Mouse (Mus musculus): ENCODE data around the gene Cyfip2. TPM values are rescaled to one million over a fixed set of nuclear protein-coding genes. Genes with fewer than 3 reads are reported as not detected.
A peak's percentile ranks its signal among the peaks of the same experiment; 100 is the strongest.

Gene Cyfip2
- polyA plus RNA-seq, 1 experiment from 2014 or later: 65.1 TPM

GRCm38 (mm10) chr11:46216669-46217068, 96.0 kb downstream of the Cyfip2 start:
- Histone ChIP-seq H3K36me3 (peaks cover 19% of the 10 kb centered on the region), H3K4me2 (replicated peaks) (no peak overlapping the region), H3K4me3 (no peak overlapping the region), H3K9ac (no peak overlapping the region), H3K27ac (no peak overlapping the region), H3K9me3 (replicated peaks) (no peaks in the 10 kb centered on the region), H3K27me3 (no peaks in the 10 kb centered on the region), H3K4me1 (peaks cover 39% of the 10 kb centered on the region)
- no peak for ATAC-seq (ENCODE audit: low FRiP score)
- WGBS: 79% methylated on average over 7 of the region's 7 CpGs

DNA sequence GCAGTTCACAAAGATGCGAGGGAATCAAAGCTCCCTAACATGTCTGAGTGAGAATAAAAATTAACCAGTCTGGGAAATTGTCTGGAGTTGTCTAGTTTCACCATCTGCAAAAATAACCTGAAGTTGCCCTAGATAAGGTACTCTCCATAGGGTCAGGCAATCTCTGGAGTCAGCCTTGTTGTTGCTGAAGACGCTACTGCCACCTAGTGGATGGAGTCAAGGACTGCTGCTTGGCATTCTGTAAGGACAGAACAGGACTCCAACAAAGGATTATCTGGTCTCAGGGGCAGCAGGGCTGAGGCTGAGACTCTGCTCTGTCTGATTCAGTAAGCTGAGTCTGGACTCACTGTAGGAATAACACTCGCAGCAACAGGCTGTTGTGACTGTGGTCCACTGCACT, 97.3 kb downstream of the Cyfip2 start:
- H3K27ac ChIP-seq: 0 out of 2 replicates have a peak overlapping the region, but pooled peaks have one; percentile 3

DNA sequence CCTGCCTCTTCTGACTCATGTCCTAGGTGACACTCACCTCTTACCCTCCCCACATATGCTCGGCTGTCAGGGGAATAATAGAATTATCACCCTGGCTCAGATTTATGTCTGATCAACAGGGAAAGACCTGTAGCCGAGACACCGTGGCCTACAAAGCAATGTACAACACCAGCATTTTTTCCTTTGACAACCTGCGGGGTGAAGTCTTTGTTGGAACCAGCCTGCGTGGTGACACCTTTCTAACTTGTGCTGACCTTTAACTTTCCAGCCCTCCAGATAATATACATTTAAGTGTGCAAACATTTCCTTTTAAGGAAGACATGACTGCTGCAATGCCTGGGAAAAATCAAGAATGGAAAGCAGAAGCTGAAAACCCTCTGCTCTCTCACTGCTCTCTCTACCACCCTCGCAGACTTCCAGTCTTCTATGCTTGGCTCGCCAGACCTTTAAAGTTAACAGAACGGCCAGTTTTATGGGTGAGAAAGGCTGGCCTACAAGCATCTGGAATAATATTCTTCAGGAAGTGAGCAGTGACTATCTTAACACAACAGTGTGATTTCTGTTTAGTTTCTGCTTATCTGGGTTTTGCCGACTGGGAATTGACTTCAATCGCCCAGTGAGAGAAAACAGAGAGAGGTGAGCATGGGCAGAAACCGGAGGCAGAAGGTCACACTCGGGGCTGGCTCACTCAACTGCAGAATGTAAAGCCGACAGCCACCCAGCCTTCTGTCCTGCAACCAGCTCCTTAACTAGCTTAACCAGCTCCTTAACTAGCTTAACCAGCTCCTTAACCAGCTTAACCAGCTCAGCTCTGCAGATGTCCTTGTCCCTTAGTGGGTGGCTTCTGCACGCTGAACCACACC, 98.1 kb downstream of the Cyfip2 start:
- Histone ChIP-seq H3K4me3 (no peak overlapping the region), H3K4me2 (replicated peaks) (no peak overlapping the region), H3K27me3 (no peaks in the 10 kb centered on the region), H3K9ac (no peak overlapping the region), H3K4me1 (peaks cover 32% of the 10 kb centered on the region), H3K27ac (peak overlapping the region; percentile 1), H3K36me3 (peaks cover 5% of the 10 kb centered on the region), H3K9me3 (replicated peaks) (no peaks in the 10 kb centered on the region)
- WGBS: 60% methylated on average over 14 of the region's 14 CpGs
- ATAC-seq (ENCODE audit: low FRiP score): no peak

More for the DNA sequence above, 97.3 kb downstream of the Cyfip2 start:
- peaks cover 7% of the 10 kb centered on the region for H3K36me3 ChIP-seq
- WGBS: 26% methylated on average over 3 of the region's 3 CpGs
- H3K4me1 ChIP-seq: peaks cover 38% of the 10 kb centered on the region
- H3K4me3 ChIP-seq: no peak overlapping the region
- no peak overlapping the region for H3K9ac ChIP-seq
- ATAC-seq (ENCODE audit: low FRiP score): peak; percentile 74
- no peak overlapping the region for H3K4me2 ChIP-seq (replicated peaks)
- no peaks in the 10 kb centered on the region for H3K27me3 ChIP-seq
- H3K9me3 ChIP-seq (replicated peaks): no peaks in the 10 kb centered on the region

DNA sequence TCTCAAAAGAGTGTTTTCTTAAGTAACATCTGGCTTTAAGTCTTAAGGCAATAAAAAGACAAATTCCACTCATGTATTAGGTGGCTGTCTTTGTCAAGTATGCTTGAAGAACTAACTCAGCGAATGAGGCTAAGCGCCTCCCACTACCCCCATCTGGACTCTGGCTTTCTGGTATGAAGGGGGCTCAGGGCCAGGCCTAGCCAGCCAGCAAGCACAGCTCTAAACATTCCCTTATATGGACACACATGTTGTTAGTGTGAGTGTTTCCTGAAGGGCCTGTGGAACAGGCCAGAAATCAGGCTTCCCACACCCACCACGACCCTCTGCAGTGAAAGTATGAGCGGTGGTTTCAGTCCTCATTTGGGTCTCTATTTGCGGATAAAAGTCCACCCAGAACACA, 98.8 kb downstream of the Cyfip2 start:
- no peak for ATAC-seq (ENCODE audit: low FRiP score)
- Histone ChIP-seq H3K4me3 (no peak overlapping the region), H3K36me3 (peaks cover 5% of the 10 kb centered on the region), H3K27me3 (no peaks in the 10 kb centered on the region), H3K9ac (no peak overlapping the region), H3K4me2 (replicated peaks) (no peak overlapping the region), H3K4me1 (peaks cover 24% of the 10 kb centered on the region), H3K9me3 (replicated peaks) (no peaks in the 10 kb centered on the region), H3K27ac (peak overlapping the region; percentile 1; the same call in 1 of the 2 replicates)
- WGBS: 76% methylated on average over 5 of the region's 5 CpGs

DNA sequence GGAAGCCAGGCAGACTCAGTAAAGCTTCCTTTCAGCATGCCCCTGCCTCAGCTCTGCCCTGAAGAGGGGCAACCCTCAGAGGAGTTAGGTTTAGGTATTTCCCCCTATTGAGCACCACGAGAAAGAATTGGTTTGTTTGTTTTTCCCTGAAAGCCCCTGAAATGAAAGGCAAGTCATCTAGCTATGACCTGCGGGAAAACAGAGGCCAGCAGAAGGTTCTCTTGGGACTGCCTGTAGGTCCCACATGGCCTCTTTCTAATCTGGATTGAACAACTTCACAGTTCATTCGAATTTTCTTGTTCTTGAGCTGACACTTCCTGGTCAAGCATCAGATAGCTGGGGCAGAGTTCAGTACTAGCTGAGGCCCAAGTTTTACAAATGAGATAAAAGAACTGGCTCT, 100.8 kb downstream of the Cyfip2 start:
- WGBS: 23% methylated on average over 3 of the region's 3 CpGs
- H3K27ac ChIP-seq: 0 out of 2 replicates have a peak overlapping the region, but pooled peaks have one; percentile 19

DNA sequence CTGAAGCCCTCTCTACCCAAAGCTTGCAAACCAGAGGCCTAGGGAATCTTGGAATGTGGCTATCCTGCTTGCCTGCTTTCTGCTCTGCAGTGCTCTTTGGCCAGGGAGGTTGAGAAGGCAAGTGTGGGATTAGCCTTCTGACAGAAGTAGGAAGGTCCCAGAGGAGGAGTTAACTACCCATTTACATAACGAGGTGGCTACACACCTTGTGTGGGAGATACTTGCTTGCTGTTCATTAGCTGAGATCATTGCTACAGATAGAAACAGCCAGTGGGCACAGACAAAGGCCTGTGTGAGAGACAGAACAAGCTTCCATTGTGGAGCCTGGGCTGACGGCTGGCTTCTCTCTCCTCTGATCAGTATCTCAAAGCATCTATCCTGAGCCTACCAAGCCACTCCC, 102.8 kb downstream of the Cyfip2 start:
- H3K27me3 ChIP-seq: no peaks in the 10 kb centered on the region
- H3K4me2 ChIP-seq (replicated peaks): no peak overlapping the region
- H3K9me3 ChIP-seq (replicated peaks): no peaks in the 10 kb centered on the region
- no peak overlapping the region for H3K9ac ChIP-seq
- H3K4me3 ChIP-seq: no peak overlapping the region
- WGBS: 58% methylated on average over 2 of the region's 2 CpGs
- no peak overlapping the region for H3K27ac ChIP-seq
- H3K36me3 ChIP-seq: peaks cover 39% of the 10 kb centered on the region
- ATAC-seq (ENCODE audit: low FRiP score): no peak
- H3K4me1 ChIP-seq: peaks cover 7% of the 10 kb centered on the region

More for the DNA sequence above, 100.8 kb downstream of the Cyfip2 start:
- Histone ChIP-seq H3K27me3 (no peaks in the 10 kb centered on the region), H3K4me2 (replicated peaks) (no peak overlapping the region), H3K9me3 (replicated peaks) (no peaks in the 10 kb centered on the region), H3K36me3 (peaks cover 19% of the 10 kb centered on the region), H3K4me1 (peaks cover 10% of the 10 kb centered on the region), H3K4me3 (no peak overlapping the region), H3K9ac (no peak overlapping the region)
- no peak for ATAC-seq (ENCODE audit: low FRiP score)

DNA sequence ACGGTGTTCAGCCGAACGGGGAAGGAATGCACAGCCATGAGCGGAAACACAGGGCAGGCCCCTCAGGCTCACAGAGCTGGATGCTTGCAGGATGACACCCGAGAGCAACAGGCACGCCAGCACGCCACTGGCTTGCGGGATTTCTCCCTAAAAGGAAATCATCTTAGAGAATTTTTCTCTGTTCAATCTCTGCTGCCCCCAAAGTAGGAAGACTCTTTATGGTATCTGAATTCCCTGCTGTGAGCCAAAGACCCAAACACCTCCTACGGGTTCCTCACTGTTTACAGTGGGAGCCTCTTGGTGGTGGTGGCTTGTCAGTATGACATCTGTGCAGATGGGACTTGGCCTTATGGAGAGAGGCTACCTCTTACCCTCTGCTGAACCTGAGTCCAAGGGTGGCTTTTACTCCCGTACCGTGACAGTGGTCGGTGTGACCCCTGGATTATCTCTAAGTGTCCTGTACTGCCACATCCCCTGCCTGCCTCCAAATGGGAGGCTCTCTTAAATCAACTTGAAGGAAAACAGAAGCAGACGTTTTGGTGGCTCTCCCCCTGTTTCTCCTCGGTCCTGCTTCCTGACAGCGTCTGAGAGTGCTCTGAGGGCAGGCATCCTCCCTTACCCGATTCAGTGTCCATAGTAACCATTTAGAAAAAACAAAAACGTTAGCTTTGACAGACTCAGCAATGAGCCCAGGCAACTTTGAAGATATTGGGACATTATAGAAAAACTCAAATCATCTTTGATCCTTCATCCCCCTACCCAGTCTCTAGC, 106.8 kb downstream of the Cyfip2 start:
- H3K9ac ChIP-seq: no peak overlapping the region
- no peak overlapping the region for H3K4me2 ChIP-seq (replicated peaks)
- H3K36me3 ChIP-seq: peaks cover 45% of the 10 kb centered on the region
- no peaks in the 10 kb centered on the region for H3K27me3 ChIP-seq
- no peak for ATAC-seq (ENCODE audit: low FRiP score)
- H3K4me3 ChIP-seq: no peak overlapping the region
- 58% methylated on average over 17 of the region's 17 CpGs for WGBS
- H3K9me3 ChIP-seq (replicated peaks): no peaks in the 10 kb centered on the region
- no peak overlapping the region for H3K27ac ChIP-seq
- H3K4me1 ChIP-seq: 0 out of 2 replicates have a peak, but pooled peaks cover 4% of the 10 kb centered on the region

DNA sequence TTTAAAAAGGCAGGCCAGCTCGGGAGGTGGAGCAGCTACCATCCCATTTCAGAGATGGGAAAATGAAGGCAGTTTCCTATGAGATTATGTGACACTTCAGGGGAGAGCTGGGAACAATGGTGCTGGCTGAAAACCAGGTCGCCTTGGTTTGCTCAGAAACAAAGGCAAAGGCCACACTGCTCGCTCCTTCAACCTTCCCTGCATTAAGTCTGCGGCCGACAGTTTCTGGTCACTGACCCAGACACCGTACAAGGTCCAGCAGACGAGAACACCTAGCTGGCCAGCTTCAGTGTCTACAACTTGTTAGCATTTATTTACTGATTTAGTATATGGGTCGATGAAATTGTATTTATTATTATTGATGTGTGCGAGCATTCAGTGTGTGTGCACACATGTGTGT, 107.8 kb downstream of the Cyfip2 start:
- Histone ChIP-seq H3K27me3 (no peaks in the 10 kb centered on the region), H3K4me1 (0 out of 2 replicates have a peak, but pooled peaks cover 4% of the 10 kb centered on the region), H3K4me3 (no peak overlapping the region), H3K9me3 (replicated peaks) (no peaks in the 10 kb centered on the region), H3K9ac (no peak overlapping the region), H3K27ac (no peak overlapping the region), H3K4me2 (replicated peaks) (no peak overlapping the region), H3K36me3 (peaks cover 53% of the 10 kb centered on the region)
- ATAC-seq (ENCODE audit: low FRiP score): no peak
- WGBS: 87% methylated on average over 9 of the region's 9 CpGs

DNA sequence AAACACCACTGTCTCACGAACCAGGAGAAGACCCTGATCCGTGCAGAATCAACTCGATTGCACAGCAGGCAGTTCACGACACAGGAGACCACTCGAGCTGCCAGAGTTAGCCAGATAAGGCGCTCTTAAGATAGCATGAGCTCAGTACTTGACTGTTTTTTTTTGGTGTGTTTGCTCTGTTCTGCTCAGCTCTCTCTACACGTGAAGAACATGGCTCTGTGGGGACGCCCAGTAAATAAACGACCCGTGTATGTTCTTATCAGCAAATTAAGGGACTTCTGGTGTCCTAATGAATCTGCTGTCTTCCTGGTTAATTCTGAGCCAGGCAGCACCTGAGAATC, 110.1 kb downstream of the Cyfip2 start:
- 66% methylated on average over 10 of the region's 10 CpGs for WGBS
- Histone ChIP-seq H3K36me3 (peaks cover 68% of the 10 kb centered on the region), H3K27me3 (no peaks in the 10 kb centered on the region), H3K9me3 (replicated peaks) (no peaks in the 10 kb centered on the region), H3K27ac (0 out of 2 replicates have a peak overlapping the region, but pooled peaks have one; percentile 12), H3K9ac (no peak overlapping the region), H3K4me3 (no peak overlapping the region), H3K4me2 (replicated peaks) (no peak overlapping the region), H3K4me1 (0 out of 2 replicates have a peak, but pooled peaks cover 4% of the 10 kb centered on the region)
- no peak for ATAC-seq (ENCODE audit: low FRiP score)

- no peak overlapping the region for H3K4me3 ChIP-seq
- WGBS: 66% methylated on average over 20 of the region's 20 CpGs
- no peaks in the 10 kb centered on the region for H3K9me3 ChIP-seq (replicated peaks)
- peaks cover 68% of the 10 kb centered on the region for H3K36me3 ChIP-seq
- no peaks in the 10 kb centered on the region for H3K27me3 ChIP-seq
- no peak overlapping the region for H3K4me2 ChIP-seq (replicated peaks)
- no peak for ATAC-seq (ENCODE audit: low FRiP score)
- no peak overlapping the region for H3K9ac ChIP-seq
- H3K4me1 ChIP-seq: 0 out of 2 replicates have a peak, but pooled peaks cover 4% of the 10 kb centered on the region
- H3K27ac ChIP-seq: peak overlapping the region; percentile 12; the same call in 1 of the 2 replicates
These were observed 110.8 kb downstream of the Cyfip2 start for GRCm38 (mm10) chr11:46201636-46202546.

DNA sequence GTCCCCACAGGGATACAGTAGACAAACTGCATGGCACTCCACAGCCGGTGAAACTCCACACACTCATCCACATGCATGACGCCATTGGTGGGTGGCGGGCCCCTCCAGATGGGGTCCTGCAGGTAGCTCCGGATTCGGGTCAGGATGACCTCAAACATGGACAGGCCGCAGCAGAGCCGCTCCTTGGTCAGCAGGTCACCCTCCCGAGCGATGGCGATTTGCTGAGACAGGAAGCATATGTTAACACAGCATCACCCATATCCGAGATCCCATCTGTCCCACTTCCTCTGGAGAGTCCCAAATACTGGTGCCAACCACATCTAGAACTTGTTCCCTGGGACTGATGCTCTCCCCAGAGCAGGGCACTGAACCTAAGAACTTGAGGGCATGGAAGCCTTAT, 112.0 kb downstream of the Cyfip2 start:
- Histone ChIP-seq H3K4me1 (0 out of 2 replicates have a peak, but pooled peaks cover 4% of the 10 kb centered on the region), H3K4me3 (no peak overlapping the region), H3K4me2 (replicated peaks) (no peak overlapping the region), H3K27ac (no peak overlapping the region), H3K36me3 (peaks cover 67% of the 10 kb centered on the region), H3K9ac (no peak overlapping the region), H3K9me3 (replicated peaks) (no peaks in the 10 kb centered on the region), H3K27me3 (no peaks in the 10 kb centered on the region)
- ATAC-seq (ENCODE audit: low FRiP score): no peak
- 89% methylated on average over 11 of the region's 11 CpGs for WGBS
